Mouse (Mus musculus): ENCODE data around the gene Gm21969.

GRCm38 (mm10) chr4:139630171-139630570 is 27.2 kb downstream of the Gm21969 start:
- TF ChIP-seq CTCF (conservative IDR thresholded peaks at IDR 0.05; ENCODE audit: insufficient read depth, insufficient read length, low read depth, low read length) (peak; percentile 29; the same call in 1 of the 2 replicates), POLR2A (IDR thresholded peaks at IDR 0.05; ENCODE audit: low read depth, low read length) (no peak)

All from kidney, adult 2 months (tissue).